Mouse (Mus musculus): ENCODE data around the gene Ank3.

DNA sequence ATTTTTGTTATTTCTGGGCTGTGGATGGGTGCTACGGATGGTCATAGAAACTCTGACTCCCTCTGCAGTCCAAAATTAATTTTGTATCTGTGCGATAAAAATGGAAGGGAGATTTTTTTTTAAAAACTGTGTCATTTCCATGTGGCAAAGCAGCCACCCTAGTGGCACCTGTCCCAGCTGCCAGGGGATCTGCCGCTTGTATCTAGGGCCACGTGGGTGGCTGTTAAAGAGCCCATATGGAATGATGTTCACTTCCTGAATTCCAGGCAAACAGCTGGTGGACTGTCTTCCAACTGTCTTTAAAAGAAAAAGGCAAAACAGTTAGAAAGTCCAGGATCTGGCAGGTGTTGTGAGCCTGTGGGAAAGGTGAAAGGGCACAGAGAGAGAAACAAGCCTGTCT lies 672.8 kb downstream of the Ank3 start:
- TF ChIP-seq CTCF (IDR thresholded peaks at IDR 0.05 in 2 of 3, conservative IDR thresholded peaks at IDR 0.05 in 1 of 3; ENCODE audit: control insufficient read depth in 1 of 3, insufficient read depth in 1 of 3, low read depth in 2 of 3, low read length in 3 of 3, poor library complexity in 1 of 3, severe bottlenecking in 1 of 3): no peak
- no peak for TF ChIP-seq MEF2A (IDR thresholded peaks at IDR 0.05; ENCODE audit: extremely low read depth, insufficient replicate concordance, low read depth, low read length, poor library complexity, severe bottlenecking)

Measured in MEL (cell line).